Mouse (Mus musculus) common myeloid progenitor, adult 5-6 weeks (primary cell): ENCODE measurements at regions not wholly inside any gene's neighbourhood (a gene's known extent, or its start where the extent isn't known, plus 50 kb on each side); places are given as distances from the start of the nearest gene placed in this dataset.

Experiments
- ATAC-seq: replicated peaks from 2 replicates; pipeline ENCODE4 v1.8.0; 2016; ENCODE audit warnings: low read depth, mild to moderate bottlenecking, moderate TSS enrichment, inconsistent platforms; ENCODE audit not compliant: poor library complexity, severe bottlenecking

DNA sequence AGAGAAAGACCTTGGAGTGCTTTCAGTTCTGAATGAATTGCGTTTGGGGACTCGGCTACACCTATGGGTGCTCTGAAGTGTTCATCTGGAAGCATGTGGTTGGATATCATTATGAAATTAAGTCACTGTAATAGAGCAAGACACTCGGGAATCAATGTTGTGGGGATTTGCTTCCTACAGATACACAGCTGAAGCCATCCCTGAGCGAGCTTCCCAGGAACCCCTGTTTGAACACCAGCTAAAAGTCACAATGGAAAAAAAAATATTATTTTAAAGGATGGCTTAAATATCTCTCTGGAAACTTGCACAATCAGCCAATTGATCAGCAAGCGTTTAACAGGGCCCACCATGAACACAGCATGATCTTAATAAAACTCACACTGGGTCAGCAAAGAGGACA is 293.0 kb upstream of the Ppargc1a start:
- no peak for ATAC-seq

DNA sequence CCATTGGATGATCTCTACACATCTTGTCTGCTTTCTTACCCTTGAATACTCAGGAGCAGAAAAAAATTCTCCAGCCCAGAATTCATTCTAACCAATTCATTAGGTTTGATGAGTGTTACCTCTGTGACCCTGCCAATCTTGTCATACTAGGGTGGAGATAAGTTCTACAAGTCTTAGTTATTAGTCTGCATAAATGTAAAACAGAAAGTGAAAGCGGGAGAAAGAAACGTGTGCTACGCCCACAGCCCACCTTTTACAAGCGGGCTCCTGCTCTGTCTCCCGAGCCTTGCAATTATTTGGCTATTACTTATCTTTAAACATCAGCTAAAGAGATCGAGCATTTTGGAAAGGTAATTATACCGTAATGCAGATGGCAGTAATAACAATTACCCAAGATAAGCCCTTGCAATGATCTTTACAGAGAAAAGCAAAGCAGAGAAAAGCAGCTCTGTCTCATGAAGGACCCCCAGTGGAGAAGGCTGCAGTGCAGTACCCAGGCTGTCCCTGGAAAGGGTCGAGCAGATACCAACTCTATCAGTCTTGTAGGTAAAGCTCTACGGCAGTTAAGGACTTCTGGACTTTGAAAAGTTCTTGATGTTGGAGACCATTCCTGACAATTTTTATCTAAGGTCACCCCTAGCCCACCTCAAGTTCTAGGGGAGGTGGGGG is 286.1 kb upstream of the Ppargc1a start:
- peak; percentile 95 for ATAC-seq

DNA sequence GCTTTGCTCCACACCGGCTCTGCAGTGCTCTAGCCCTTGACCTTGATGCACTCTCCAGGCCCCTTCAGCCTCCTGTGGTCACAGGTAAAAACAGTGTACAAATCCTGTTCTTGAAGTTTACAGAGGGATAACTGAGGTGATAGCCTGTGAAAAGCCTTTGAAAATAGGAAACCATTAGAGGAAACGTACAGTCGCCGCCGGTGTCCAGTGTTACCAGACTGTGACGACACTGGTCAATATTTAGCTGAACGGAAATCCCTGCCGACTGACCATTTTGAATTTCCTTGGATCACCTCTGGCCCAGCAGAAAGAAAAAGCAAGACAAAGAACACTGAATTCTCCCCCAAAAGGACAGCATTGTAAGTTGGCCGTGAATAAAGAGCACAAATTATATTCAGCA is 282.6 kb upstream of the Ppargc1a start:
- ATAC-seq = no peak

DNA sequence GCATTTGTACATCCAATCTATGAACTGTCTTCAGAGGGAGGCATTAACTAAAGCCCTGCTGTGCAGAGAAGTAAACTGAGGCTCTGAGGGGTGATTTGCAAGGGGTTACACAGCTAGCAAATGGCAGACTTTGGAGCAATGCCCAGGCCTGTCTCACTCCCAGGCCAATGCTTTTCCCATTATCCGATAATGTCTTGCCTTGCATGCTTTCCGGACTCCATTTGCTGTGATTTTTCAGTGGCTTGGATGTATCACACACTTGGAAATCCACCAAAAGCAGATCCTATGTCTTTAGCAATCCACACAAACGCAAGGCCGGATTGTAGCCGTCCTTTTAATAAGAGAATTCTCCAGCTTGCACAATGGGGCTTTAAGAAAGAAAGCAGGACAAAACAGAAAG is 281.7 kb upstream of the Ppargc1a start:
- no peak for ATAC-seq

DNA sequence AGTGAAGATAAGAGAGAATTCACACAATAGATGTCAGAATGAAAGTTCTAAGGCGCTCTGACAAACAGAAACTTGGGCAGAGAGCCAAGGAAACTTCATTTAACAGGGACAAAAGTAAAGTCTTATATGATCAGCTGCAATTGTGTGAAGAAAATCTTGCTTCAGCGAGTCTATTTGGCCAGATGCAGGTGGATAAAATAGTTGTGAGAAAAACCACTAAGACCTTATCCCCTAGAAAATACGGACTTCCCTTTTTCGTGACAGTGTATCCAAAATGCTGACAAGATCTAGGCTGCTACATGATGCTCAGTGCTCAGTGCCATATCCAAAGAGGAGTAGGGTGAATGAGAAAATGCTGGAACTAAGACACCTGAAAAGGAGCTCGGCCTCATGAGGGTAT is 274.7 kb upstream of the Ppargc1a start:
- 0 out of 2 replicates have a peak, but pooled peaks have one; percentile 11 for ATAC-seq

DNA sequence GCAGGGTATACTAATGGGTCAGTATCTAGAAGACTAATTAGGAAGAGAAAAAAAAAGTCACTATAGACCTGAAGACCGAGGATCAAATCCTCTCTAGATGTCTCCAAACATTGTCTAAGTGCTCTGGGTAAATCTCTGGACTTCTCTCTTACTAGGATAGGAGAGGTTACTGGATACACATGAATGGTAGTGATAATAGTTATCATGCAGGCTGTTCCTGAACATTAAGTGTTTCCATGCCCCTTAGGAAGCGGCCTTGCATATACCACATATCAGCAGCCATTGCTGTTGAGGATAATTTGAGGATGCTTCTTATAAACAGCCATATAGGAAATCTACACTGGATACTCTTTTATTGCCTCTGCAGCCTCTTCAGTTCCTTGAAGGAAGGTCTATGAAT is 274.2 kb upstream of the Ppargc1a start:
- ATAC-seq = no peak

DNA sequence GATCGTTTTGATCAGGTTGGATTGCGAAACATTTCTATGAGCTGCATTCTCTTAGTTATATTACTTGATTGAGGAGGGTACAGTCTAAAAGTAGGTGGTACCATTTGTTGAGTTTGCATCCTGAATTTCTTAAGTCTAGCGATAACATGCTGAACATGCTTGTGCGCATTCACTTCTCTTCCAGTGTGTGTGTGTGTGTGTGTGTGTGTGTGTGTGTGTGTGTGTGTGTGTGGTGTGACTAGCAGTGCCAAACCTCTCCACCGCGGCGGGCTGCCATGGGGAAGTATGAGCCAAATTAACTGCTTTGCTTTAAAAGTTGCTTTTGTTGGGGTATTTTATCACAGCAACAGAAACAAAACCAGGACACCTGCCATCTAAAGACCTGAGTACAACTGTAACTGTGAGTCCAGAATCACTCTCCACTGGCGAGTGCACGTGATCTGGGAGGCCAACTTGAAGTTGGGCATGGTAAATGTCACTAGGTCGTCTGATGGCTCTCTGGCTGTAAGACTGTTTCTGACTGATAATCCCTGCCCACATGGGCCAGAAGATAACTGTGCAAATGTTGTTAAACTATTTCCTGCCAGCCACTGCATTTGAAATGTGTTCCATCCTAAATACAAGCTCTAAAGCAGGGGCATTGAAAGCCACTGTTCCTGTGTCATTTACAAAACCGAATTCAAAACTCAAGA is 273.3 kb upstream of the Ppargc1a start:
- ATAC-seq = peak; percentile 93

DNA sequence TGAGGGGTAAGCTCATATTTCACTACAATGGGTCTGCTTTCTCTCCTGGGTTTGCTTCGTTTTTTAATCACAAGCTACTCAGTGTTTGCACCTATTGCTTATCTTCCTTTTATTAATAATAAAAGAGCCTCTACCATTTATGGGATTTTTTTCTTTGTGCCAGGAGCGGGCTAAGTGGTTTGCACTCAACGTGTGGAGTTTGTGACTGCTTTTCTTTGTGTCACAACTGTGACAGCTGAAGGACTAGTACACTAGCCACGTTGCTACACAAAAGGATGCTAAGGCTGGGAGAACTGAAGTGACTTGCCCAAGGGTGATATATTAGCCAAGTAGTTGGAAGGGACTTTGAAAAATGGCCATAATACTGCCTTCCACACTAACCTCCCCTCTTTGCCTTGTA is 271.8 kb upstream of the Ppargc1a start:
- no peak for ATAC-seq

DNA sequence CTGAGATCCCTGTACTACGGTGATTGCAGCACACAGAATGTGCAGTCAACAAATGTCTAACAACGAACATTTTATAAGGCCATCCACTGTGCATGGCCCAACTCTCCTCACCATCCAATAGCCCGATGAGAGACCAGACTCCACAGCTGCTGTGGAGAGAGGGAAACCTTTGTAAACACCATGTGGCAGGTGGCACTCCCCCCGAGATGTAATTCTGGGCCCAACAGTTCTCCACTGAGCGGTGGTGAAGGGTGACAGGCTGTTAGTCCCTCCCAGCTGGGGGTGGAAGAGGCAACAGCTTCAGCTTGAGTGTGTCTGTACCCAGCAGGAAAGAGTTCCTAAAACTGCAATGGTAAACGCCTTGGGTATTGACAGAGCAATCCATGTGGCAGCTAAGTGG is 263.0 kb upstream of the Ppargc1a start:
- no peak for ATAC-seq

DNA sequence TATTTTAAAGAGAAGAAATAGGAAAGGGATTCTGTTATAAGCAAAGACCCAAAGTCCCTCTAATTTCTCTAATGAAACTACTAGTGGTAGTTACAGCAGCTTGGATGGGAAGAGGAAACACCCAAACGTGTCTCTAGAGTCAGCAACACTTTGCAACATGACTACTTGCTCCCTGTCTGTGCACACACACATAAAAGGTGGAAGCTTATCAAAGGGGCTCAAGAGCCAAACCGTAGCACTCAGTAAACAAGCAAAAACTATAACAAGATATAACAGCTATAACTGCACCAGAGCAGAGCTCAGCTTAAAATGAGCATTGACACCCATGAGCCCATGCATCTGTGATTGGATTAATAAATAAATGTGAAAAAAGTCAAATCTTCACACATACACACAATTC is 262.5 kb upstream of the Ppargc1a start:
- ATAC-seq = no peak

DNA sequence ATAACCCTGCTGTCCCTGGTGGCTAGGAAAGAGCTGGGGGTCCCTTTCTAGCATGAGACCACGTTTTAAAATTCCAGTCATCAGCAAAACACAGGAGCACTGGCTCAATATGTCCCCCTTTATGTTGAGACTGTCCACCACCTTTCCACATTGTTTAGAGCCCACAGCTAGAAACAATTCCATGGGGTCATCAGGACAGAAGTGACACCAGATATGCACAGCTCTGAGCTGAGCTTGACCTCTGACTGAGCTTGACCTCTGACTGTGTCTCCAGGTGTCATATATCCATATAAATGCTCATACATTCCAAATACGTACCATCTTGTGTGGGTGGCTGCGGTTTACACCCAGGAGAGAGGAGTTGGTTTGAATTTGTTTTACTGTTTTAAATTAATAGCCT is 262.1 kb upstream of the Ppargc1a start:
- no peak for ATAC-seq

DNA sequence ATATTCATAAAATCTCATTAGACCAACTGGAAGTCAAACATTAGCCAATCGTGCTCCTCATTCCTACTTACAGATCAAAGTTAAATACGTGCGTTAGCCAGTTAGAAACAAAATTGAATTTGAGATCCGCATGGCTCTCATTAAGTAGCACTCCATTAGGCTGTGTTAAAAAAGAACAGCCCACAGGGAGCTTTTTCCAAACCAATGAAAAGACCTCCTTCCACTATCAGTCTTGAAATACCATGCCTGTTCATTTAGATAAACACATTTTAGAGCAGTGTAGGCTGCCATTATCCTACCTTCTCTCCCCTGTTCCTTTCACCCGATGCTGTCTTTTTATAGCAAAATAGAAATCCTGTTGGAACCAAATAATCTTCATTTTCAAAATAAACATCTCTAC is 261.5 kb upstream of the Ppargc1a start:
- 0 out of 2 replicates have a peak, but pooled peaks have one; percentile 56 for ATAC-seq

DNA sequence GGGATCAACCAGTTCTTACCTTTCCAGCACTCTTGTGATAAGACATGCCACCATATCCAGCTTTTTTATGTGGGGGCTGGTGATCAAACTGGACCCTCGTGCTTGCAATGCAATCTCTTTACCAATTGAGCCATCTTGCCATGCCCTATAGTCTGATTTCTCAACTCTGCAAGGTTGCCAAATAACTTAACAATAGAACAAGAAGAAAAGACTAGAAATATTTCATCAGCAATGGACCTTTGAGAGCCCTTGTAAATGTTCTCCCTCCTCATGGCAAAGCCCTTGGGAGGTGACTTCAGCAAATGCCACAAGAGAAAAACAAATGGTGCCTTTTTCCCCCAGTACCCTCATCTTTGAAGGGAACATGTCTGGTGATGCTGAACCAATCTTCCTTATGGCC is 258.7 kb upstream of the Ppargc1a start:
- ATAC-seq = no peak

DNA sequence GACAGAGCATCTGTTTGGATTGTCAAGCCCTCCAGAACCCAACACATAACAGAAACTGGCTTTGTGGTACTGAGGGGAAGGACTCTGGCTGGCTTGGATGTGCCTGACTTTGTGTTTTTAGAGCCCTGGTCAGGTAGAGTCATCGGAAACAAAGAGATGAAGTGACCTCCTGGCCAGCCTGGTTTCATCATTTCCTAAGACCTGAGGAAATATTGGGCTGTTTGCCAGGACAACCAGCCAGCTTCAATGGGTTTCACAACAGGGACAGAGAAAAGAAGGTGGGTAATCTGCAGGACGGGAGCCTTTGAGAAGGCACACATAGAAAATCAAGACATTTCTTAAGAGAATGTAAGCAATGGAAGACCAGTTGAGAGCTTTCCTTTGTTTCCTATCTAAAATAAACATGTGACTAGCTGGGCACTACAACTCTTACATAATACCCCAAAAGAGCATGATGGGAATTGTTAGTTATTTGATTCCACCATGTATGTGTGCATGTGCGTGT is 258.1 kb upstream of the Ppargc1a start:
- no peak for ATAC-seq

DNA sequence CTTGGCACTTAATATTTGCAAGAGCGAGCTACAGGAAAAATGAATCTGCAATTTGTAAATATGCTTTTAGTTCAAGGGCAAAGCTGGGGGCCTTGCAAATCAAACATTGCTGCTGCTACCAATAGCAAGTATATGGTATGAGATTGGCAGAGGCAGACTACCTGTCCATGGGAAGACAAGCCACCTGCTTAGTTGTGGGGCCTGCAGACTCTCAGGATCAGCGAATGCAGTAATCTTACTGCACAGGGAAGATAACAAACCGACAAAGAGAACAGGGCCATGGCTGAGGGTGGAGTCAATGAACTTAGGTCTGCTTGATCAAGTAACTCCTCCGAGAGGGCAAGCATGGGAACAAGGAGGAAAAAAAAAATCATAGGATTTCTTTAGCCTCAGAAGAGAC is 257.2 kb upstream of the Ppargc1a start:
- peak; percentile 52; the same call in 1 of the 2 replicates for ATAC-seq

DNA sequence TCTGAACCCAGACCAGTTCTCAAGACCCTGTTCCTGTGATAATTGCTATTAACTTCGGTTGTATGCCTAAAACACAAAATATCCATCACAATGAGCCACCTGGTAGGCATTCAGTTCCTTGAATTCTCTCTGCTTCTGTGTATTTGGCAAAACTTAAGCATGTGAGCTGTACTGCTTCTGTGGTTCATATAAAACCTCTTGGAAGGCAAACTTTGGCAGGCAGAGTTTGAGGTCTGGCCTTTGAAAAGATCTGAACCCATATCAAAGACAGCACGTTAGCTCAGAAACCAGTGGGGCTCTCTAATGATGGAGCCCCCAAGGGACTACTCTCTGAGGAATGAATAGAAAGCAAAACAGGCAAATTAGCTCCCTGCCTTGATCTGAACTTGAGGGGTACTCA is 256.1 kb upstream of the Ppargc1a start:
- no peak for ATAC-seq

DNA sequence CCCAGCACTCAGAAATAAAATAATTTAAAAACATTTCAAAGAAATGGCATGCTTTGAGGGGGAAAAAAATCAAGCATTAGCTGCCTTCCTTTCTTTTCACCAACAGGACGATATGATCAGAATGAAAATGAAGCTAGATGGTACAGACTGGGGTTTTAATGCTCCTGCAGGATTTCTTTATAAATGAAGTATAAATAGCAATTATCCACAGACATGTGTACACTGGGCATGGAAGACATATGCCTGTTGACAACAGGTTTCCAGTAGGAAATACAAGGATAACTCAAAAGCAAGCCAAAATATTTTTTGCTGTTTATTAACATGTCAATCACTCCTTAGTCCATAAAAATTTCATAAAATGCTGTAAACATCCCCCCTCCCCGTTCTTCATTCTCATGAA is 248.7 kb upstream of the Ppargc1a start:
- no peak for ATAC-seq

DNA sequence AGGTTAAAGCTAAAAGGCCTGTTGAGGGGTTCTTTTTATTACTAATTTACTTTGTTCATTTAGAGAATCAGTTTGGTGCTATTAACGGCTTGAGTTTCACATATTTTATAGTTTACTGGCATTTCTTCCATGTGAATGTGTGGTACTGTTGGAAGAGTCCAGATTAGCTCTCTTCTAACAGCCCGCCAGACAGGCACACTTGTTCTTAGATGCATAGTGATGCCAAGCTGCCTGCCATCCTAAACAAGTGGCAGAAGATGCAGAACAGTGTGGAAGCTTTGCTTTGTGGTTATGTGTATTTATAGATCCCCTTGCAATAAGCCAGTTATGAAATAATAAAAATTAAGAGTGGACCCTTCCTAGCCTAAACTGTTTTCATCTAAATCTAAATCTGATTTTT is 244.2 kb upstream of the Ppargc1a start:
- ATAC-seq = no peak

DNA sequence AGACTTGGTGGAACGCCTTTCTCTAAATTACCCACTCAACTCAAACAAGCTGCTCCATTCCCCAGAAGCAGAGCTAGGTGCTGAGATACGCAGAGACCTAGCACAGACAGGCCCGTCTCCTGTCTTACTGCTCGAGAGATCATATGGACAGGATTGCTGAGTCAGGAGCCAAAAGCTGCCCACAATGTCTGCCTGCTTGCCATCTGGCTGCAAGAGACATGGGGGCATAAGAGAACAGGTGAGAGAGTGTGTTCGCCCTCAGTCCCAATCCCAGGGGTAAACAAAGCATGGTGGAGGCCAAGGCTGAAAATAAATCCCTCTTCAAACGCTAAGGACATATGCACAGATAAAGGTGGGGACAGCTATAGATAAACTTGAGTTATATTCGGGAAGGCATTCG is 234.0 kb upstream of the Ppargc1a start:
- ATAC-seq = no peak

DNA sequence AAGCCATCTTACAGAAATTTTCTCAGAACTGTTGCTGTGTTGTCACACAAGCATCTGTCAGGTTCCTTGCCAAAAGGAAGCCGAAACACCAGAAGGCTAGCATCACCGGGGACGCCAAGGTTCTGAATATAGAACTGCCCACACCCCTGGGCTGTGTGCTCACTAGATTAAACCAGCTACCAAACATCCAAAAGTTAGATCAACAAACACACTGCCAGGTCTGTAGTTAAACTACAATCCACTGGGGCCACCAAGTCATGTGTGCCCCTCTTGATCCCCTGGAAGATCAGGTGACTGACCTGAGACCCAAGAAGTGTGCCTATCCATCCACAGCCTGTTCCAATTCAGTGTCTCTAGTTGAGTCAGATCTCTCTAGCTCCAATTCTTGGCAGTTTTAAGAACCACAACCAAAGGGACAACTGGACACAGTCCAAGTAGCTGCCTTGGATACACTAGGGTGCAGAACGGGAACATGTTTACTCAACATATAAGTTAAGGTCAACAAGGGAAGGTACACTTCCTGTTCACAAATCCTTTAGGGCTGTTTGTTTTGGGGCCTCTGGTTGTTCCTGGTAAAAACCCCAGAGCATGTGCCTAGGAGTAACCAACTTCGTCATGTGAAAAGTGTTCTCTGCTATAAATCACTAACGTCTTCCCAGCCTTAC is 232.0 kb upstream of the Ppargc1a start:
- ATAC-seq = no peak

DNA sequence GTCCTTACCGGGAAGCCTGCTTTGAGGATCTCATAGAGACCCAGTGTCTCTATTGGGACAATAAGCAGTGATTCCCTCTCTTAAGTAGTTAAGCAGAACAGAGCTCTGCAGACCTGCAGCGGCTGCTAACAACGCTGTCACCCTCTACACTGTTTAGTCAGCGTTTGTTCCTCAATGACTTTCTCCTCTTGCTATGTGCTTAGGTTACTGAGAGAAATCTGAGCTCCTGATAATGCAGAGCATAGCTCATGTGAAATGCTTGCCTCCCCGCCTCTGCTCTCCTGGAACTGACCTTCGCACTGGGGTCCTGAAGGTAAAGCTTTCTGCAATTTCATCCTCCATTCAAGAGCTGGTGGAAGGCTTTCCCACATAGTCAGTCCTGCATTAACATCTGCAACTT is 226.6 kb upstream of the Ppargc1a start:
- ATAC-seq = no peak
